Mouse (Mus musculus): ENCODE data around the gene Relch. TPM values are rescaled to one million over a fixed set of nuclear protein-coding genes. Genes with fewer than 3 reads are reported as not detected.
A peak's percentile ranks its signal among the peaks of the same experiment; 100 is the strongest.
"Not testable (repeated sequence)": the region's sequence is repeated elsewhere in the genome, so short reads cannot be mapped to it uniquely, and the experiment has no call there.

Relch gene
- total RNA-seq, 2 experiments from 2014 or later, result 9.6 to 11.3 TPM

DNA sequence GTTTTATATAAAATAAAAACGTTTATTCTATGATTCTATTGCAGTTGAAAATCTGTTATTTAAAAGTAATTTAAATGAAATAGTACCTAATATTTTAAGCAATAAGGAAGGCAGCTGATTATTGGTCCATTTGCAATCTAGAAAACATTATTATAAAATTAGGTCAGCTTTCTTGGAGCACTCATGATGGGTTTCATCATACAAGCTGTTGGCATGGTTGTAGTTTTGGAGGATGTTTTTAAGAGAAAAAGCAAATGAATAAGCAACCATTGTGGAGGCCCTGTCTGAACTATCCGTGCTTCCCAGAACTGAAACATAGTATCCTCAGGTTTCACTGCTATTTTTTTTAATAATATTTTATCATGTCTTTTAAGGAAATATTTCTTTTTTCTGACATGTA is 31.9 kb downstream of the Relch start:
- H3K4me3 ChIP-seq, result no peak overlapping the region
- TF ChIP-seq CTCF (IDR thresholded peaks at IDR 0.05), result no peak
- intact Hi-C loops (cut with DNase I), result no loop called here
- no peak for DNase-seq
- H3K27ac ChIP-seq, result no peak overlapping the region; the same call in 1 of the 2 replicates

DNA sequence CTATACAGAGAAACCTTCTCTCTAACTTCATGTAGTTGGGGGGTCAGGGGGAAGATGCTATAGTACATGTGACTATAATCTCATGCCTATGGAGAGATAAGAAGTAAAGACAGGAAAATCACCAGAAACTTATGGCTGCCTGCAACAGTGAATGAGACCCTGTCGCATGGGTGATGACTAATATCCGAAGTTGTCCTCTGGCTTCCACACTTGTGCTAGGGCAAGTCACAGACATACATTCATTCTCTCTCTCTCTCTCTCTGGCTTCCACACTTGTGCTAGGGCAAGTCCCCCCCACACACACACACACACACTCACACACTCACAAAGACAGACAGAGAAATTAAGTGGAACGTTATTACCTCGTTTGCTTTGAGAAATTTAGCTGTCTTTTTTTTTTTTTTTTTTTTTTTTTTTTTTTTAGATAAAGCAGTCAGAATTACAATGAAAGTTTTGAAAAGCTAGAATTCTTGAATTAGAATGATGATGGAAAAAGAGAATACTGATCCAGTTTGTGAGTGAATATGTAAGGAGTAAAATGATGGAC is 37.4 kb downstream of the Relch start:
- Histone ChIP-seq H3K27ac (no peak overlapping the region), H3K4me3 (no peak overlapping the region)
- intact Hi-C loops (cut with DNase I), result no loop called here
- DNase-seq, result no peak
- no peak for TF ChIP-seq CTCF (IDR thresholded peaks at IDR 0.05)

DNA sequence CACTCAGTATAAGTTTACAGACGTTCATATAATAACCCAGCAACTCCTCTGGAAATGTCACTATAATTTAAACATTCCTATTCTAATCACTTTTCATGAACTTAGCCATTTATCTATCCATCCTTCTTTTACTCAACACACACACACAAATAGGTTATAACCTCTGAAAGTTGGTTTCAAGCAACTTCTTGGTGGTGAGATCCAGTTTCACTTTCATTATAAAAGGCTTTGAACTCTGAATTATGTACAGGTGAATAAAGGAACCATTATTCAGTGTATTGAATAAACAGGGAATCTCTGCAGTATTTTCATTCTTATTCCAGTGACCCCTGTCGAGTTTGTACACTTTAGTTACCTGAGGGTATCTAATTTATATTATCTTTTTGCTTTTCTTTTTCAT is 45.8 kb downstream of the Relch start:
- Histone ChIP-seq H3K27ac (no peak overlapping the region), H3K4me3 (no peak overlapping the region)
- intact Hi-C loops (cut with DNase I), result no loop called here
- no peak for DNase-seq
- no peak for TF ChIP-seq CTCF (IDR thresholded peaks at IDR 0.05)

DNA sequence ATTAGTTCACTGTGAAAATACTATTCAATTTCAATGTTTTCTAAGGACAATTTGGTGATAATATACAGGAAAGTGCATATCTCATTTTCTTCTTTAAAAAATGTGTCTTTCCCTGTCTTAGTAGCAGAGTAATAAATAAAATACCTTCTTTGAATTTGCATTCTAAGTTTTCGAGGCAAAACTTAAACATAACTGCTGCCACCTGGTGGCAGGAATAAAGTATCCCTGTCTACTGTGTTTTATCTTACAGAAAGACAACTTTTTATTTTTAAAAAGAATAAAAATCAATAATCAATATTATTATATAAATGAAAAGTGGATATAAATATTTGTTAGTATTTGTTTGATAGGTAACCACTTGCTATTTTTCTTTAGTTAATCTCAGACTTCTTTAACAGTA is 47.6 kb downstream of the Relch start:
- no peak for DNase-seq
- intact Hi-C loops (cut with DNase I), result loop anchor here (2.0 kb wide), 1 partner anchor 52 kb away; no protein-coding TSS in a partner anchor
- Histone ChIP-seq H3K27ac (no peak overlapping the region), H3K4me3 (no peak overlapping the region)
- TF ChIP-seq CTCF (IDR thresholded peaks at IDR 0.05), result peak; percentile 76

DNA sequence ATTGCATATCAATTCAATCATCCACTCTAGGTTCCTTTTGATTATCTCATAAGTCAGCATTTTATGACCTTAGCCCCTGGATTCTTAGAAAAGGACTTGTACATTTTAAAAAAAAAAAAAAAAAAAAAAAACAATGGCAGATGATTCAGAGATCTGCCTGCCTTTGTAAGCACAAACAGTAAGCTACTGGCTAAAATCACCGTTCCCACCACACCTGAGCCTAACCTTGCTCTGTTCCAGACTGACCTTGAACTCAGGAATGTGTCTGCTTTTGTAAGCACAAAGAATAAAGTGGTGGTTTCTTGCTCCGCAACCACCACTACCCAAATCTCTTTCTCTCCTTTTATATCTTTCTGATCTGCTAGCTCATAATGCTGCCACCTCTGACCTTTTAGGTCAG is 49.2 kb downstream of the Relch start:
- no peak for TF ChIP-seq CTCF (IDR thresholded peaks at IDR 0.05)
- Histone ChIP-seq H3K4me3 (no peak overlapping the region), H3K27ac (no peak overlapping the region)
- DNase-seq, result no peak
- intact Hi-C loops (cut with DNase I), result no loop called here

DNA sequence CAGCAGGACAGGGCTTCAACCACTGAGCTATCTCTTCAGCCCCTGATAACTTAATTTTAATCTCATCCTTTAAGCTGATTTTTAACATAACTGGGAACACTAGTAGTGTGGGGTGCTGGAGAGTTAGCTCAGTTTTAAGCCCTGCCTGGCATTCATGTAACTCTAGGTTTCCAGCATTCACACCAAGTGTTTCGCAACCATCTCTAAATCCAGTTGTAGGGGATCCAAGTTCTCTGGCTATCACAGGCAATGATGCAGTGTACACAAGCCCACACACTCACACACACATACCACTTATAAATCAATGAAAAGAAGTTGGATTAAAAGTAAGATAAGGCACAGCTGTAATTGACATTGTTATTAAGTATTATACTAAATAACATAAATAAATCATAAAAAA is 54.7 kb downstream of the Relch start:
- no peak for TF ChIP-seq CTCF (IDR thresholded peaks at IDR 0.05)
- Histone ChIP-seq H3K4me3 (no peak overlapping the region), H3K27ac (no peak overlapping the region)
- peak; percentile 24 for DNase-seq
- intact Hi-C loops (cut with DNase I), result no loop called here

DNA sequence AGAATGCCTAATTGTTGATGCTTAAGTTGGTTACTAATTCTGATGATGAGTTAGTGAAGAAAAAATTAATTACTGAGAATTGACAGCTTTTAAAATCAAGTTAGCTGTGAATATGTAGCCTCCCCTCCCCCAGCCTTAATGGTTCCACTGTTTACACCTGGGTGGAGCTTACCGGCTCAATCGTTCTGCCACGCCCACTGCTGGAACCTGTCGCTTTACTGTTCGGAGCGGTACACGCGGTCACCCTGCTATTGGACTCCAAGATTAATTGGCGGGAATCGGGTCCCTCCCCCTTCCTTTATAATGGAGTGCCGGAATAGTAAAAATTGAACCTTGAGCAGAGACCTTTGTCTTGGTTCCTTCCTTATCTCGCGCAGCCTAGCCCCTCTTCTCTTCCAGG is 65.6 kb downstream of the Relch start:
- DNase-seq; H3K27ac ChIP-seq; H3K4me3 ChIP-seq; intact Hi-C loops (cut with DNase I): not testable (repeated sequence)

DNA sequence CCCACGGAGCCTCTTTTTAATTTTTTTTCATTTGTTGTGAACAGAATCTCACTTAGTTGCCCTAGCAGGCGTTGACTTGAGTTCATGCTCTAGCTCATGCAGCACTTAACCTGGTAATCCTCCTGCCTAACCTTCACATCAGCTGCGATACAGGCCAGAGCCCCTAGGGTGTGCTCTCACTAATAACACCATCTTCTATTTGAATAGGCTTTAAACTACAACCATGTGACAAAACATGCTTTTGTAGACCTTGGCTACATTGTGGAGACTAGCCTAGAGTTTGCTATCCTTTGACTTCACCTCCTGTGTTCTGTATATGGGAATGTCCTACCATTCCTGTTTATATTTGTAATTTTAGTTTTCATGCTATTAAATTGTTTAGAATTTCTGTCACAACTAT is 71.7 kb downstream of the Relch start:
- intact Hi-C loops (cut with DNase I), result no loop called here
- Histone ChIP-seq H3K4me3 (no peak overlapping the region), H3K27ac (no peak overlapping the region)
- no peak for DNase-seq
- peak; percentile 6; the same call in 1 of the 2 replicates for TF ChIP-seq CTCF (IDR thresholded peaks at IDR 0.05)

DNA sequence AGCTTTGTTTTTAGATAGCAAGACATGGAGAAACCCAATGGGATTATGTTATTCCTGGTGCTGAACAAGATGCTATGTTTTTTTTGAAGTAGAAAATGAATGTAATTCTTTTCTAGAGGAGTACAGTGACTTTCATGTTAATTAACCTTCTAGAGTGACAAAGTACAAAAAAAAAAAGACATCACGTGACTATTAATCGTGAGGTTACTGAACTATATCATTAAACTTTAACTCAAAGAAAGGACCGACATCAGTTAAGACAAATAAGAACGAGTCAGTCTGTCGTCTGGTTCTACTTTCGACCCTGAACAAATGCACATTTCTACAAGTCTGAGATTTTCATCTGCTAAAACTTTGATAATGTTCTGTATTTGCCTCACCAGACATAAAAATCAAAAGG is 74.7 kb downstream of the Relch start:
- no peak overlapping the region for H3K27ac ChIP-seq
- intact Hi-C loops (cut with DNase I), result no loop called here
- TF ChIP-seq CTCF (IDR thresholded peaks at IDR 0.05), result no peak
- no peak overlapping the region for H3K4me3 ChIP-seq
- no peak for DNase-seq

DNA sequence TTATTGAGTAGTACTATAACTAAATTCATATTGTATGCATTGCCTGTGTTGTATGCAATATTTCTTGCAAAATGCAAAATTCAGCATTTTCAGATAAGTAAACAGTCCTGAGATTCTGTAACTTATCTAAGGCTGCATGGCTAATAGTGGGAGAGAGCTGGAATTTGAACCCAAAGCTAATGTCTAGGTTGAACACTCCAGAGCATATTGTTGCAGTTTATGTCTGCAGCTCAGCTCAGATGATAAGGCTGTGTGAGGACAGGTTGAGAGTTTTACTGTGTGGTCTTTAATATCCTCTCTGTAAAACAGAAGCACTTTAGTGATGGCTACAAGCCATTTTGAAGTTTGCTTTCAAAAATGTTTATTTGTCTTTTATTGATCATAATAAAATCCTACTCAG is 75.8 kb downstream of the Relch start:
- no peak overlapping the region for H3K4me3 ChIP-seq
- no peak overlapping the region for H3K27ac ChIP-seq
- DNase-seq, result no peak
- intact Hi-C loops (cut with DNase I), result no loop called here
- TF ChIP-seq CTCF (IDR thresholded peaks at IDR 0.05), result no peak

DNA sequence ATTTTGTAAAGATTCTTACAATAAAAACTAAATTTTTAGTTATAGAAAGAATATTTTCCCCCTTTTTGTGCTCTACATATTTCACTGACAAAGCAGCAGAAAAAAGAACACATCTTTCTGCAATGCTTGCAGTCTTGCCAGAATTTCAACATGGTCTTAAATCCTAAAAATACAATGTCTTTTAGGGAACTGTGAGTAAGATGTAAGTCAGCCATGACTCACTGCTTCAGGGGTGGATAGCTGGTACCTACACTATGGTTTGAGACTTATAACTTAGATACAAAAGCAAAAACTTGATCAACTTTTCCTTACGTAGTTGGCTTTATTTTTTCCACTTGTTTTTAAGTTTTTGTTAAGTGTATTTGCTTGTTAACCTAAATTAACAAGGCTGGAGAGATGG is 78.8 kb downstream of the Relch start:
- Histone ChIP-seq H3K27ac (no peak overlapping the region), H3K4me3 (no peak overlapping the region)
- TF ChIP-seq CTCF (IDR thresholded peaks at IDR 0.05), result no peak
- intact Hi-C loops (cut with DNase I), result loop anchor here (10.0 kb wide), 1 partner anchor 282 kb away; no protein-coding TSS in a partner anchor
- no peak for DNase-seq

DNA sequence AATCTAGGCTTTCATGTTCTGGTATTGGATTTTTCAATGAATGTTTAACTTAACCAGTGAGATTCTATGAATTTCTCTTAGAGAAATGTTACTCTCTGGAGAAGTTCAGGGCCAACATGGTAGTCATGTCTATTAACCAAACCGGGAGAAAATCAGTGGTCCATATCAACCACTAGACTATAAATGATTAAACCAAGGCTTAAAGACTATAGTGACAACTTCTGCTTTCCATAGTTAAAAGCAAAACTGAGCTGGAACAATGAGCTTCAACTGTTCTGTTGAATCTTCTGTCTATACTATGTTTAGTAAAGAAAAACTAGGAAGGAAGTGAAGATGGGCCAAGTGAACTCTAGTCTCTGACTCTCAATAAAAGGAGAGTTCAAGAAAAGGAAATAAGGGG is 82.8 kb downstream of the Relch start:
- no peak for TF ChIP-seq CTCF (IDR thresholded peaks at IDR 0.05)
- DNase-seq, result no peak
- intact Hi-C loops (cut with DNase I), result loop anchor here (10.0 kb wide), 1 partner anchor 278 kb away; no protein-coding TSS in a partner anchor
- Histone ChIP-seq H3K4me3 (no peak overlapping the region), H3K27ac (no peak overlapping the region)

DNA sequence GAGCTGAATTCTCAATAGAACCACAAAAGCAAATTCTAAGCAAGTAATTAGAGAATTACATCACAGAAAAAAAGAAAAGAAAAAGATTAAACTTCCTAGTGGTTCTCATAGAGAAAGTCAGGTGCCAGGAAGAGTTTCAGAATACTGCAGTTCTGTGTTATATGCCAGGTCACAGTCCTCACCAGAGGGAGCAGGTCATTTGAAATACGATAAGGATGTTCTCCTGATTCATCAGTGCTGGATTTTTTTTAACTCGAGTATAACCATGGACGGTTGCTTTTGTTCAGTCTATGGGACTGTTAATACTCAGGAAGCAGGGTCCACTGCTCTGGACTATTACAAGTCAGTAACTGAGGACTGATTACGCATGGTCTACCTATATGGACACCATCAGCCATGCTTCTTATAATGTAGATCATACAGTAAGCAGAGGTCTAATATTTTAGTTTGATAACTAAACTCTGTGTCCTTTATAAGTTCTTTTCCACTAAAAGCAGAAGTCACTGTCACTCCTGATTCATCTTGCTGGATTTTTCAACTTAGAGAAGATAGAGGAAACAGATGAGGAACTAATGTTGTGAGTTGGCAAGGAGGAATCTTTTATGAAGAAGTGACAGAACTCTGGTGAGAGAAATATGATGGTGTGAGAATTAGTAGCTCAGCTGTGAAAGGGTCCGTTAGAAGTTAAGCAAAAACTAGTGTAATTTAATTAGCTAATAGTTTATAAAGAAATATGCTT is 83.4 kb downstream of the Relch start:
- no peak overlapping the region for H3K27ac ChIP-seq
- no peak for TF ChIP-seq CTCF (IDR thresholded peaks at IDR 0.05)
- intact Hi-C loops (cut with DNase I), result loop anchor here (10.0 kb wide), 1 partner anchor 278 kb away; no protein-coding TSS in a partner anchor
- no peak overlapping the region for H3K4me3 ChIP-seq
- no peak for DNase-seq
